Mouse (Mus musculus) hematopoietic stem cell, adult 5-6 weeks (primary cell): ENCODE measurements around the gene Tsks. TPM values are rescaled to one million over a fixed set of nuclear protein-coding genes. Genes with fewer than 3 reads are reported as not detected.

ENCODE experiments used
- ATAC-seq, 2 experiments: fragments of 125-278 bp in 1 of 2; replicated peaks in 1 of 2; 2 replicates each; pipeline ENCODE4 v1.8.0; 2016 to 2017; ENCODE audit warnings: inconsistent platforms in 2 of 2, mild to moderate bottlenecking in 2 of 2, moderate number of reproducible peaks in 2 of 2, low read depth in 1 of 2, moderate TSS enrichment in 1 of 2; ENCODE audit not compliant: low FRiP score in 2 of 2, poor library complexity in 2 of 2, severe bottlenecking in 2 of 2, insufficient read depth in 1 of 2, low TSS enrichment in 1 of 2
- total RNA-seq: library from RNA; stranded (forward); fragments of 172-1452, 232-1000 nt; gene quantifications from 2 replicates; pipeline ENCODE4 v1.2.3, GENCODE M21; 2017

Gene Tsks
- total RNA-seq, 1 experiment from 2014 or later: not detected

DNA sequence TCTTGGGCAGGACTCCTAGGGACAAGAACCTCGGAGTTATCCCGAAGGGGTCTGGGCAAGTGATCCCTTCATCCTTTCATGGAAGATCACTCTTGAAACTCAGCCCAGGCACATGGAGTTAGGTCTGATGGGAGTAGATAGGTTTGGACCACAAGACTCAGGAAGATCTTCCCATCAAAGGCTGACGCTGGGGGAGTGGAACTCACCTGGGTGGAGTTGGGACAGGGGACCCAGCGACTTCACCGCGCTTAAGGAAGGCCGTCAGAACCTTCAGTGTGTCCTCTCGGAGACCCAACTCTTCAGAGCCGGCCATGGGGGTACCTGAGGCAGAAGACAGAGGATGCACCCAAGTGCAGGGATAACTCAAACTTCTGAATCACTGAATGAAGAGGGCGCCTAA lies 53.7 kb downstream of the Tsks start:
- no peak for ATAC-seq

DNA sequence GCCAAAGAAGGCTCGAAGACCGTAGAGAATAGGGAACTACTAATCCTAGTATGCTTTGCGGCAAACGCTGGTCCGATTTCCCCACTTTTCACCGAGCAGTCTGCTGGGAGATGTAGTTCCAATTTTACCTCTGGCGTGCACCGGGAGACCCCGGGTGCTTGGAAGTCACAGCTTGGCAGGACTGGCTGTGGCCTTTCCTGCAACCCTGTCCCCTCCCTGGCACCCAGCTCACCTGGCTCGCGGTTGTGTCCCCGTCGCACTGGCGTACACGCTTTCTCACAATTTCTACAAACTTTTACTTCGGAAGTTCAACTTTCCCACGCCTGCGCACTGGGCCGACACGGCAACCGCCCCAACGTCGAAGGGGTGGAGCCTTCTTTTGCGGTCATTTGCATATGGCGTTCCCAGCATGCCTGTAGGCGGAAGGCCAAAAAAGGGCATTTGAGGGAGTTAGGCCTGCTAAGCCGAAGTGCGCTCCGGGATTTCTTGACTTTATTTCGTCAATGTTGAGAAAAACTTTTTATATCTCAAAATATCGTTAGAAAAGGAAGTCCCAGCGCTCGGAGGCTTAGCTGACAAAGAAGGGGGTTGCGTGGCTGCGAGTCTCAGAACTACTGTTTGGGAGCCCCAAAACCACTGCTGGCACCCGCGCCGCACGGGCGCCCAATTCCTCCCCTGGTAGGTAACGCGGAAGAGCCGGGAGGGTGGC lies 54.4 kb downstream of the Tsks start, which contains the start of gene Irf3:
Gene Irf3 (plus strand): TSS at position 418 of the 709 bp plus-strand sequence.
- ATAC-seq: peak; percentile 89 to 91

DNA sequence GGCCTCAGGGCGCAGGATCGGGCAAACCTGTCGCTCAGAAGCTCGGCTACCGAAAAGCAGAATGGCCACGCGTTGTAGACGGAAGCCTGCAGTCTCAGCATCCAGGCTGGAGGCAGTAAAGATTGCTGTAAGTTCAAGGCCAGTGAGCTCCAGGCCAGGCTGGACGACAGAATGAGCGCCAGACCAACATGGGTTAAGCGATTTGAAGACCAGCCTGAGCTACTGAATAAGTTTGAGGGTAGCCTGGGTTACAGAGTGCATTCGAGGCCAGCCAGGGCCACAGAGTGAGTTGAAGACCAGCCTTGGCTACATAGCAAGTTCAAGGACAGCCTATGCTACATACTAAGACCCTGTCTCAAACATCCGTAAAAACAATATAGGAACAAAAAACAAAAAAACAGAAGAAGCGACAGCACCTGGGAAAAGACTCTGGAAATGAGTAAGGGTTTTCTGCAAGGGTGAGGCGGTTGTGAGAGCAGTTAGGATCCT lies 55.0 kb downstream of the Tsks start:
- 0 out of 4 replicates have a peak, but pooled peaks of 1 of the 2 experiments have one; percentile 1 for ATAC-seq

DNA sequence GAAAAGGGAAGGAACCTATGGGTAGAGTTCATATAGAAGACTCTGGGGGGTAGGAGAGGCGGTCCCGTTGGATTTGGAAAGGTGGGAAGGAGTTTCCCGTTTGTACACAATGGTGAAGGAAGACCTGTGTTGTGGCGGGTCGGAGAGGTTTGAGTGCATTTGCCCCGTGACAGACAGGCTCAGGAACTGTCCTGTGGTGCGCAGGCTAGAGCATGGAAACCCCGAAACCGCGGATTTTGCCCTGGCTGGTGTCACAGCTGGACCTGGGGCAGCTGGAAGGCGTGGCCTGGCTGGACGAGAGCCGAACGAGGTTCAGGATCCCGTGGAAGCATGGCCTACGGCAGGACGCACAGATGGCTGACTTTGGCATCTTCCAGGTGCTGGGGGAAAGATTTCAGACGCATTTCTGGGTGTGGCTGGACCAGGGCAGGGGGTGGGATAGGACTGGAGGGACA lies 55.5 kb downstream of the Tsks start, which contains the start of gene Bcl2l12:
Gene Bcl2l12 (minus strand): TSS at position 212 of the 455 bp plus-strand sequence.
- ATAC-seq: peak; percentile 14 to 17

DNA sequence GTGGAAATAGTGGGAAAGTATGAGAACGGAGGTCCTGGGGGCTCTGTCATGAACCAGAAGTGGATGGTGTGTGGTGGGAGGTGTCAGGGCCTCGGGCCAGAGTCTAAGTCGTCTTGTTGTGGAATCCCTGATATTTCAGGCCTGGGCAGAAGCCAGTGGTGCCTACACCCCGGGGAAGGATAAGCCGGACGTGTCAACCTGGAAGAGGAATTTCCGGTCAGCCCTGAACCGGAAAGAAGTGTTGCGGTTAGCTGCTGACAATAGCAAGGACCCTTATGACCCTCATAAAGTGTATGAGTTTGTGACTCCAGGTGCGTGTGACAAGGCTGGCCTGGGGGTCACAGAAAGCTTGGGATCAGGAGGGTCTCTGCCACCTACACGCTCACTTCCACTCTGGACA lies 56.7 kb downstream of the Tsks start:
- no peak for ATAC-seq

DNA sequence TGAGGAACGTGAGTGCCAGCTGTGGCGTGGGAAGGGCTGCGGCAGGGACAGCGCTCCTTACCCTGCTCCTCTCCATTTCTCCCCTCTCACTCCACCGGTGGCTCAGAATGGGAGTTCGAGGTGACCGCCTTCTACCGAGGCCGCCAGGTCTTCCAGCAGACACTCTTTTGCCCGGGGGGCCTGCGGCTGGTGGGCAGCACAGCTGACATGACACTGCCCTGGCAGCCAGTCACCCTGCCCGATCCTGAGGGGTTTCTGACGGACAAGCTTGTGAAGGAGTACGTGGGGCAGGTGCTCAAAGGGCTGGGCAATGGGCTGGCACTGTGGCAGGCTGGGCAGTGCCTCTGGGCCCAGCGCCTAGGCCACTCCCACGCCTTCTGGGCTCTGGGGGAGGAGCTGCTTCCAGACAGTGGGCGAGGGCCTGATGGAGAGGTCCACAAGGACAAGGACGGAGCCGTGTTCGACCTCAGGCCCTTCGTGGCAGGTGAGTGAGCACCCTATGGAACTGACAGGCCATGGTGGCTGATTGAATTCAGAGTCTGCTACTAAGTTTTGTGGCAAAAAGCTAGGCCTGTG lies 57.6 kb downstream of the Tsks start:
- no peak for ATAC-seq

DNA sequence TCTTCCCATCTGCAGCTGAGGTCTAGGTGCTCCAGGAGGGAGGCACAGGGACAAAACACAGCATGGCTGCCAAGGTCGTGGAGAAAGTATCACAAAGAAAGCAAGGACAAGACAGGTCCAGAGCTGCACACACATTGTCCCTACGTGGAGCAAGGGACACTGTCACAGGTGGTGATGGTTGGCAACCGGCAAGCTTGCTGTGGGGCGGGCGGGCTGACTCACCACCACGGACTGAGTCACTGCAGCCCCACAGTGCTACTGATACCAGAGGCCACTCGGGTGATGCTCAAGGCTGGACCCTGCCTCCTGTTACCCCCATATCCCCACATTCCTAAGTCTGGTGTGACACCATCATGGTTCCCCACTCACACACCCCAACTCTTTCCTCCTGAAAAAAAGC lies 59.4 kb downstream of the Tsks start:
- ATAC-seq: no peak

DNA sequence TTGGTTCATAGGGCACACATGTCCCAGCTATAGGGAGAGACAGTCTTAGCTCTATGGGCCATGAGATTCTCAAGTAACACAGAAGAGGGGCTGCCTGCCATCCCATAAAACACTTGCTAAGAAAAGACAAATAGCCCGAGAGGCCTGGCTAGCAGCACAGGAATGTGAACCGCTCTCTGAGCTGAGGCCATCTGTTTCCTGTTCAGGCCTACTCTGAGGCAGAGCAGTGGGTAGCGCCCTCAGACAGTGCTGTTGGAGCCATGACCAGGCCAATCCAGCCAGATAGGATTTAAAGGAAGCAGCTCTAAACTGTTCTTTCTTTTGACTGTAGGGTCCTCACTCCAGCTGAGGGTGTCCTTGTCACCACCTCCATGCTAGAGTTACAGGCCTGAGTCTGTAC lies 61.5 kb downstream of the Tsks start:
- ATAC-seq: peak; percentile 56 to 79

DNA sequence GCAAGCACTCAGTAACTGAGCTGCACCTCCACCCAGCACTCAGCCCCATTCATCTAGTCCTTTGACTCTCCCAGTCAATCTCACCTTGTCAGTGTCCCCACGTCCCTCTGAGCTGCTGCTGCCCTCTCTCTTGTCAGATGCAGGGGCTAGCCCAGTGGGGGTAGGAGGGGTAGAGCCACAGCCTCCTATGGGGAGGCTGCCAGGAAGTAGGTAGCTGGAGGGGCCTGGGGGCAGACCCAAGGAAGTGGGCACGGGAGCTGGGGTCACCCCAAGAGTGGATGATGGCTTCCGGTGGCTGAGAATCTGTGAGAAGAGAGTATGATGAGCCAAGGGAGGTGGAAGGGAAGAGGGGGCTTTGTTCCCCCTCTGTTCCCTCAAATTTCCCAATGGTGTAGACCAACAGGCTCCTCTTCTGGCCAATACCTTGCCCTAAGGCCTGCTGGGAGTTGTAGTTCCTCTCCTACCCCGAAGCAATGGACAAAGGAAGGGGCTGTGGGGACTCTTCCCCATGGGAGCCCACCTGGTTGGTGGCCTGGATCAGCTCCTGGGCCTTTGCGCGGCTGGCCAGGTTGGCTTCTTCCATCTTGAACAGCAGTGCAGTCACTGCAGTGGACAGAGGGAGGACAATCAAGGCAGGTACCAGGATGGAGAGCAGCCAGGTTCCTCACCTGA lies 62.5 kb downstream of the Tsks start:
- ATAC-seq: no peak

DNA sequence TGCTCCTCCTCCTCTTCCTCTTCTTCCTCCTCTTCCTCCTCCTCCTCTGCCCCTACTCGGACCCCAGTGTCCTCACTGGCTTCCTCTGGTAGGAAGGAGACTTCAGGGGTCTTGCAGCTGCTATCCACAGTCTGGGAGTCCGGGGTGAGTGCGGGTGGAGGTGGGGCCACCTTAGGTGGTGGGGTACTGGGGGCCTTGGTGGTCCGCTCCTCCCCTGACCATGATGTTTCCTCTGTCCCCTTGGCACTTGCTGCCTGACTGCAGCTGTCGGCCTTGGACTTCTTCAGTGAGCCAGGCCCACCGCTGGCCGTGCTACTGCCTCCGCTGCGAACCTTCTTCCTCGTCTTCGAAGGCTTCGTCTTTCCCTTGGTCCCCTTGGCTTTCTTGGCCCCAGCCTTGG lies 63.5 kb downstream of the Tsks start:
- ATAC-seq: no peak

DNA sequence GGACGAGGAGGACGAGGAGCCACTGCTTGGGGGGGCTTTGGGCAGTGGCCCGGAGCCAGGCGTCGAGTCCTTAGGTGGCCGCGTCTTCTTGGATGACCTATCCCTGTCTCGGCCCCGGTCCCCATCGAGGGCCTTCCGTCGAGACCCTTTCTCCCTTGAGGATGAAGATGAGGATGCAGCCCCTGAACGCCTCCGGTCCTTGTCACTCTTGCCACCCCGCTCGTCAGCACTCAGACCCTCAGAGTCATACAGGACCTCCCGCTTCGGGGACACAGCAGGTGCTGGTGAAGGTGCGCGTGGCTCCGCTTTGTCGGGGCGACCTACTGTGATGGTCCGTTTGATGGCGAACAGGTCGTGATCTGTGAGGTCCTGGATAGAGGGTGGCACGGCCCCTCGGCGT lies 64.1 kb downstream of the Tsks start:
- no peak for ATAC-seq

Other genes with a start within 250 kb of the Tsks start
- gene Izumo2, start 234.5 kb upstream of the Tsks start, total RNA-seq: not detected in 2 replicates
- gene Vrk3, start 194.8 kb upstream of the Tsks start, total RNA-seq: 67.1 and 70.6 TPM in 2 replicates
- gene Zfp473, start 192.2 kb upstream of the Tsks start, total RNA-seq: 3.5 and 3.9 TPM in 2 replicates
- gene Nup62, start 127.1 kb upstream of the Tsks start, total RNA-seq: 96.9 and 114 TPM in 2 replicates
- 1.3 TPM in 1 of 2 replicates, not detected in the other for gene Il4i1, start 126.8 kb upstream of the Tsks start, total RNA-seq
- gene Atf5, start 126.5 kb upstream of the Tsks start, total RNA-seq: 3.1 and 3.3 TPM in 2 replicates
- 32.6 and 38.0 TPM in 2 replicates for gene Akt1s1, start 94.2 kb upstream of the Tsks start, total RNA-seq
- 21.6 and 29.3 TPM in 2 replicates for gene Tbc1d17, start 94.1 kb upstream of the Tsks start, total RNA-seq
- 27.8 and 30.0 TPM in 2 replicates for gene Pnkp, start 86.1 kb upstream of the Tsks start, total RNA-seq
- gene Ptov1, start 73.4 kb upstream of the Tsks start, total RNA-seq: 41.8 and 54.1 TPM in 2 replicates
- gene Med25, start 50.5 kb upstream of the Tsks start, total RNA-seq: 6.7 and 11.8 TPM in 2 replicates
- gene Fuz, start 47.1 kb upstream of the Tsks start, total RNA-seq: 33.3 and 39.8 TPM in 2 replicates
- 12.4 and 25.5 TPM in 2 replicates for gene Ap2a1, start 13.7 kb upstream of the Tsks start, total RNA-seq
- gene Cpt1c, start 31.6 kb downstream of the Tsks start, total RNA-seq: 0.20 TPM in 1 of 2 replicates, not detected in the other
- gene Prmt1, start 43.4 kb downstream of the Tsks start, total RNA-seq: 156 and 185 TPM in 2 replicates
- 75.7 and 137 TPM in 2 replicates for gene Irf3, start 54.4 kb downstream of the Tsks start, total RNA-seq
- 19.8 and 35.1 TPM in 2 replicates for gene Bcl2l12, start 55.5 kb downstream of the Tsks start, total RNA-seq
- 11.3 and 13.8 TPM in 2 replicates for gene Scaf1, start 73.2 kb downstream of the Tsks start, total RNA-seq
- 1.9 and 9.0 TPM in 2 replicates for gene Rras, start 74.8 kb downstream of the Tsks start, total RNA-seq
- gene Prr12, start 109.7 kb downstream of the Tsks start, total RNA-seq: 3.9 and 4.6 TPM in 2 replicates
- 56.2 and 72.8 TPM in 2 replicates for gene Nosip, start 119.2 kb downstream of the Tsks start, total RNA-seq
- gene Prrg2, start 119.5 kb downstream of the Tsks start, total RNA-seq: 6.6 and 6.7 TPM in 2 replicates
- 41.8 and 52.6 TPM in 2 replicates for gene Rcn3, start 149.0 kb downstream of the Tsks start, total RNA-seq
- gene Fcgrt, start 160.6 kb downstream of the Tsks start, total RNA-seq: 15.3 and 23.1 TPM in 2 replicates
- 1,545 and 1,649 TPM in 2 replicates for gene Rps11, start 181.2 kb downstream of the Tsks start, total RNA-seq
- 3,499 and 4,043 TPM in 2 replicates for gene Rpl13a, start 185.6 kb downstream of the Tsks start, total RNA-seq
- 0.35 and 0.56 TPM in 2 replicates for gene Gm45713, start 193.0 kb downstream of the Tsks start, total RNA-seq
- 15.7 and 18.9 TPM in 2 replicates for gene Flt3l, start 193.2 kb downstream of the Tsks start, total RNA-seq
- gene Pih1d1, start 211.1 kb downstream of the Tsks start, total RNA-seq: 38.0 and 60.7 TPM in 2 replicates
- gene Aldh16a1, start 211.4 kb downstream of the Tsks start, total RNA-seq: 25.0 and 32.6 TPM in 2 replicates
- 1.0 TPM in 1 of 2 replicates, not detected in the other for gene Slc17a7, start 220.7 kb downstream of the Tsks start, total RNA-seq
- gene Gfy, start 236.4 kb downstream of the Tsks start, total RNA-seq: not detected in 2 replicates
- not detected in 2 replicates for gene Pth2, start 237.8 kb downstream of the Tsks start, total RNA-seq